Mouse (Mus musculus): ENCODE results near the gene Col4a2. TPM values are rescaled to one million over a fixed set of nuclear protein-coding genes. Genes with fewer than 3 reads are reported as not detected.

The Col4a2 gene
- polyA plus RNA-seq, 1 experiment from 2014 or later, result 26.5 TPM

- H3K9ac ChIP-seq (ENCODE audit: low read length), result no peak overlapping the region
- 74% methylated on average over 2 of the region's 2 CpGs for WGBS
- no peak overlapping the region for H3K4me3 ChIP-seq (ENCODE audit: low read depth, low read length)
- H3K4me1 ChIP-seq (ENCODE audit: control insufficient read depth, insufficient read depth, low read length), result peaks cover 18% of the 10 kb centered on the region
- H3K27ac ChIP-seq (replicated peaks; ENCODE audit: low read depth, low read length), result no peak overlapping the region
- ATAC-seq (ENCODE audit: insufficient number of reproducible peaks, low FRiP score, low TSS enrichment, low read depth) (no peak), DNase-seq (ENCODE audit: low spot score) (no peak)
- no peaks in the 10 kb centered on the region for H3K36me3 ChIP-seq (ENCODE audit: control insufficient read depth, insufficient read depth, low read length)
- no peaks in the 10 kb centered on the region for H3K27me3 ChIP-seq (ENCODE audit: control insufficient read depth, insufficient read depth, low read length)
- no peaks in the 10 kb centered on the region for H3K9me3 ChIP-seq (ENCODE audit: control insufficient read depth, low read length)
- no peak overlapping the region for H3K4me2 ChIP-seq (ENCODE audit: low read depth, severe bottlenecking)
Observed at GRCm38 (mm10) chr8:11310049-11310448, 2.6 kb upstream of the Col4a2 start.

- H3K4me2 ChIP-seq (ENCODE audit: low read depth, severe bottlenecking), result peak overlapping the region; percentile 92
- peak overlapping the region; percentile 96 for H3K9ac ChIP-seq (ENCODE audit: low read length)
- H3K4me3 ChIP-seq (ENCODE audit: low read depth, low read length), result peak overlapping the region; percentile 78
- H3K36me3 ChIP-seq (ENCODE audit: control insufficient read depth, insufficient read depth, low read length), result no peaks in the 10 kb centered on the region
- 1% methylated on average over 34 of the region's 34 CpGs for WGBS
- H3K27me3 ChIP-seq (ENCODE audit: control insufficient read depth, insufficient read depth, low read length), result no peaks in the 10 kb centered on the region
- ATAC-seq (ENCODE audit: insufficient number of reproducible peaks, low FRiP score, low TSS enrichment, low read depth) (peak; percentile 21), DNase-seq (ENCODE audit: low spot score) (peak; percentile 75)
- H3K9me3 ChIP-seq (ENCODE audit: control insufficient read depth, low read length), result no peaks in the 10 kb centered on the region
- H3K4me1 ChIP-seq (ENCODE audit: control insufficient read depth, insufficient read depth, low read length), result peaks cover 18% of the 10 kb centered on the region
- H3K27ac ChIP-seq (replicated peaks; ENCODE audit: low read depth, low read length), result peak overlapping the region; percentile 84
Observed at GRCm38 (mm10) chr8:11311681-11312348, 790 bp upstream of the Col4a2 start.

DNA sequence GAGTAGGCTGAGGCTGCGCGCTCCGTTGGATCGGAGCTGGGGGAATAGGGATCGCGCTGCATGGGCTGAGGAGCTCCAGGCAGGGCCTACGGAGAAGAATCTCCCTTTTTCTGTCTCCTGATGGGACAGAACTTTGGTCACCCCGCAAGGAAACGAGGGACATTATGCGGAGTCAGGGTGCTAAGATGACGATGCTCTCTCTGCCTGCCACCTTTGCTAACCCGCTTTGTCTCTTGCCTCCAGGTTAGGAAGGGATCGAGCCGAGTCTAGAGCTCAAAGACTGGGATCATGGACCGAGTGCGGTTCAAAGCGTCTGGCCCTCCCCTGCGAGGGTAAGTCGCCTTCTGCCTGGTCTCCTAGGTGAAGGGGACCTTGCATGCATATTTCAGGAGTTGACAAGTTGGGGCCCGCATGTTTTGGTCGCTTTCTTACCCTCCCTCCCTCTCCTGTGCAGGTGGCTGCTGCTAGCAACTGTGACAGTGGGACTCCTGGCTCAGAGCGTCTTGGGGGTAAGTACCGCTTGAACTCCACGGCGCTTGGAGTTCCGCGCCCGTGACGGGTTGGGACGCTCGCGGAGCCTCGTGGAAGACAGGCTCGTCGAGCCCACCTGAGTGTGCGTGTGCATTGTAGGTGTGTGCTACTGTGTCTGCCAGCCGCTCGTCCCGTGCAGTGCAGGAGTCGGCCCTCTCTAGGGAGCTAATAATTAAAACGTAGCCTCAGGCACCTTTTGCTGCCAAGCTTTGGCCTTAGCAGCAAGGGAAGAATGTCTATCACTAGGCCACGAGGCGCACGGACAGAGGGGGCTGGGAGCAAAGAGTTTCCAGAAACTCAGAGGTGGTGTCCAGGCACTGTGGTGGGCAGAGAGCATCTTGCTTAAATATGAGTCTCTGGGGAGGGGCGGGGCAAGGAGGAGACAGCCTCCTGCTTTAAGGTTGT is 839 bp downstream of the Col4a2 start:
- peak overlapping the region; percentile 84; the same call in 1 of the 2 replicates for H3K27ac ChIP-seq (replicated peaks; ENCODE audit: low read depth, low read length)
- under 1% methylated on average over 45 of the region's 45 CpGs for WGBS
- H3K4me1 ChIP-seq (ENCODE audit: control insufficient read depth, insufficient read depth, low read length), result peaks cover 18% of the 10 kb centered on the region
- ATAC-seq (ENCODE audit: insufficient number of reproducible peaks, low FRiP score, low TSS enrichment, low read depth) (peak; percentile 36; the same call in 1 of the 2 replicates), DNase-seq (ENCODE audit: low spot score) (peak; percentile 70)
- peak overlapping the region; percentile 92 for H3K4me2 ChIP-seq (ENCODE audit: low read depth, severe bottlenecking)
- no peaks in the 10 kb centered on the region for H3K27me3 ChIP-seq (ENCODE audit: control insufficient read depth, insufficient read depth, low read length)
- H3K9ac ChIP-seq (ENCODE audit: low read length), result peak overlapping the region; percentile 96
- peak overlapping the region; percentile 78 for H3K4me3 ChIP-seq (ENCODE audit: low read depth, low read length)
- no peaks in the 10 kb centered on the region for H3K36me3 ChIP-seq (ENCODE audit: control insufficient read depth, insufficient read depth, low read length)
- no peaks in the 10 kb centered on the region; the same call in 1 of the 2 replicates for H3K9me3 ChIP-seq (ENCODE audit: control insufficient read depth, low read length)

GRCm38 (mm10) chr8:11314613-11315012 is 2.0 kb downstream of the Col4a2 start:
- DNase-seq (ENCODE audit: low spot score), result no peak
- Histone ChIP-seq H3K9ac (ENCODE audit: low read length) (no peak overlapping the region; the same call in 1 of the 2 replicates), H3K36me3 (ENCODE audit: control insufficient read depth, insufficient read depth, low read length) (no peaks in the 10 kb centered on the region), H3K27ac (replicated peaks; ENCODE audit: low read depth, low read length) (no peak overlapping the region), H3K27me3 (ENCODE audit: control insufficient read depth, insufficient read depth, low read length) (no peaks in the 10 kb centered on the region), H3K4me1 (ENCODE audit: control insufficient read depth, insufficient read depth, low read length) (peaks cover 18% of the 10 kb centered on the region), H3K9me3 (ENCODE audit: control insufficient read depth, low read length) (no peaks in the 10 kb centered on the region; the same call in 1 of the 2 replicates), H3K4me2 (ENCODE audit: low read depth, severe bottlenecking) (no peak overlapping the region; the same call in 1 of the 2 replicates), H3K4me3 (ENCODE audit: low read depth, low read length) (no peak overlapping the region)
- WGBS, result 89% methylated on average over 8 of the region's 8 CpGs
- no peak for ATAC-seq (ENCODE audit: insufficient number of reproducible peaks, low FRiP score, low TSS enrichment, low read depth)

DNA sequence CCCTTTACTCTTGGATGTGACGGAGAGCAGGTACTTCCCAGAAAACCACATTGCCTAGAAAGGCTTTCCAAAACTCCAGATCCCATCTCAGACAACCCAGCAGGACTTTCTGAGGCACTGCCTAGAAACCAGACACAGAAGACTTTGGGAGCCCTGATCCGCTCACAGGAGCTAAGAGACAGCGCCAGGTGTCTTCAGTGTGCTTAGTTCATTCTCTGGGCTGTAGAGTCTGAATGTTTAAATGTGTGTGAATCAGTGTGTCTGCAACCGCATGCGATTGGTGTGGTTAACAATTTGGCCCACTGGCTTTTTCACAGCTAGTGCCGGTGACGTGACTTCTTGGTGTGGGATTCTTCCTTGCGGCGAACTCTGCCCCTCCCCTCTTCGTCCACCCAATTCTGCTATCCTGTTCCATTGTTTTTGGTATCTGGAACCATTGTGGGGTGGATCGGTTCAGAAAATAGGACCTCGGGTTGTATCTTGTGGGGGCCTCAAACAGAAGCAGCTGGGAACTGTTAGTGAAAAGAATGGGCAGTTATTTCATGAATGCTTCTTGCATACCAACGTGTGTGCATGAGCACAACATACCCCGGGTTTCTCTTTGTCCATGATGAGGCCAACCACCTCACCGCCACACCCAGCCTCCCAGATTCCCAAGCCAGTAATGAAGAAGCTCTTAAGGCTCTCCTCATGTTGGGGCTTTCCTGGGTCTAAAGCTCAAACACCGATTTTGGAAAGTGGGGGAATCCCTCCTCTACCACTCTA is 2.8 kb downstream of the Col4a2 start:
- no peak for DNase-seq (ENCODE audit: low spot score)
- Histone ChIP-seq H3K4me3 (ENCODE audit: low read depth, low read length) (no peak overlapping the region), H3K36me3 (ENCODE audit: control insufficient read depth, insufficient read depth, low read length) (no peaks in the 10 kb centered on the region), H3K4me1 (ENCODE audit: control insufficient read depth, insufficient read depth, low read length) (peaks cover 15% of the 10 kb centered on the region), H3K27ac (replicated peaks; ENCODE audit: low read depth, low read length) (no peak overlapping the region), H3K4me2 (ENCODE audit: low read depth, severe bottlenecking) (no peak overlapping the region), H3K9ac (ENCODE audit: low read length) (no peak overlapping the region; the same call in 1 of the 2 replicates), H3K27me3 (ENCODE audit: control insufficient read depth, insufficient read depth, low read length) (no peaks in the 10 kb centered on the region), H3K9me3 (ENCODE audit: control insufficient read depth, low read length) (no peaks in the 10 kb centered on the region; the same call in 1 of the 2 replicates)
- ATAC-seq (ENCODE audit: insufficient number of reproducible peaks, low FRiP score, low TSS enrichment, low read depth), result no peak
- 89% methylated on average over 16 of the region's 16 CpGs for WGBS

GRCm38 (mm10) chr8:11316118-11316517 is 3.5 kb downstream of the Col4a2 start:
- no peaks in the 10 kb centered on the region; the same call in 1 of the 2 replicates for H3K9me3 ChIP-seq (ENCODE audit: control insufficient read depth, low read length)
- no peak overlapping the region for H3K27ac ChIP-seq (replicated peaks; ENCODE audit: low read depth, low read length)
- H3K9ac ChIP-seq (ENCODE audit: low read length), result no peak overlapping the region
- no peak for DNase-seq (ENCODE audit: low spot score)
- 79% methylated on average over 6 of the region's 6 CpGs for WGBS
- H3K4me2 ChIP-seq (ENCODE audit: low read depth, severe bottlenecking), result no peak overlapping the region
- peaks cover 13% of the 10 kb centered on the region for H3K4me1 ChIP-seq (ENCODE audit: control insufficient read depth, insufficient read depth, low read length)
- no peaks in the 10 kb centered on the region for H3K27me3 ChIP-seq (ENCODE audit: control insufficient read depth, insufficient read depth, low read length)
- no peaks in the 10 kb centered on the region for H3K36me3 ChIP-seq (ENCODE audit: control insufficient read depth, insufficient read depth, low read length)
- no peak for ATAC-seq (ENCODE audit: insufficient number of reproducible peaks, low FRiP score, low TSS enrichment, low read depth)
- H3K4me3 ChIP-seq (ENCODE audit: low read depth, low read length), result no peak overlapping the region

GRCm38 (mm10) chr8:11319405-11319804 is 6.8 kb downstream of the Col4a2 start:
- 92% methylated on average over 11 of the region's 11 CpGs for WGBS
- Histone ChIP-seq H3K9ac (ENCODE audit: low read length) (no peak overlapping the region), H3K4me1 (ENCODE audit: control insufficient read depth, insufficient read depth, low read length) (no peaks in the 10 kb centered on the region), H3K4me3 (ENCODE audit: low read depth, low read length) (no peak overlapping the region), H3K4me2 (ENCODE audit: low read depth, severe bottlenecking) (no peak overlapping the region), H3K27ac (replicated peaks; ENCODE audit: low read depth, low read length) (no peak overlapping the region), H3K27me3 (ENCODE audit: control insufficient read depth, insufficient read depth, low read length) (no peaks in the 10 kb centered on the region), H3K36me3 (ENCODE audit: control insufficient read depth, insufficient read depth, low read length) (no peaks in the 10 kb centered on the region), H3K9me3 (ENCODE audit: control insufficient read depth, low read length) (no peaks in the 10 kb centered on the region; the same call in 1 of the 2 replicates)
- DNase-seq (ENCODE audit: low spot score) (no peak), ATAC-seq (ENCODE audit: insufficient number of reproducible peaks, low FRiP score, low TSS enrichment, low read depth) (no peak)

GRCm38 (mm10) chr8:11321841-11322240 is 9.2 kb downstream of the Col4a2 start:
- Histone ChIP-seq H3K4me2 (ENCODE audit: low read depth, severe bottlenecking) (no peak overlapping the region), H3K4me1 (ENCODE audit: control insufficient read depth, insufficient read depth, low read length) (peaks cover 7% of the 10 kb centered on the region), H3K9me3 (ENCODE audit: control insufficient read depth, low read length) (no peaks in the 10 kb centered on the region; the same call in 1 of the 2 replicates), H3K27me3 (ENCODE audit: control insufficient read depth, insufficient read depth, low read length) (no peaks in the 10 kb centered on the region), H3K9ac (ENCODE audit: low read length) (no peak overlapping the region), H3K4me3 (ENCODE audit: low read depth, low read length) (no peak overlapping the region), H3K36me3 (ENCODE audit: control insufficient read depth, insufficient read depth, low read length) (no peaks in the 10 kb centered on the region), H3K27ac (replicated peaks; ENCODE audit: low read depth, low read length) (no peak overlapping the region)
- DNase-seq (ENCODE audit: low spot score) (no peak), ATAC-seq (ENCODE audit: insufficient number of reproducible peaks, low FRiP score, low TSS enrichment, low read depth) (no peak)
- WGBS, result 87% methylated on average over 7 of the region's 7 CpGs
